Mouse (Mus musculus): ENCODE measurements around the gene Ccdc87.

- TF ChIP-seq POLR2A (IDR thresholded peaks at IDR 0.05; ENCODE audit: borderline replicate concordance, extremely low read depth, low read depth, low read length) (no peak), CTCF (IDR thresholded peaks at IDR 0.05; ENCODE audit: insufficient read depth, low read length) (no peak)
These were observed 40.1 kb downstream of the Ccdc87 start for GRCm38 (mm10) chr19:4879324-4879703.
